Mouse (Mus musculus) lung, embryonic 16.5 days (tissue): ENCODE data around the gene Nab2. TPM values are rescaled to one million over a fixed set of nuclear protein-coding genes. Genes with fewer than 3 reads are reported as not detected.
A peak's percentile ranks its signal among the peaks of the same experiment; 100 is the strongest.

Experiments used
- ATAC-seq: fragments of 200-750 bp; cut with Nextera tagmentation; 2 replicates; pipeline ENCODE4 v1.8.0; 2017; ENCODE audit warnings: low read depth, mild to moderate bottlenecking, moderate library complexity
- H3K27ac ChIP-seq: fragments of 300-500 bp; sonication (generic); 2 replicates; pipeline ENCODE4 v1.5.1; 2014; ENCODE audit warnings: mild to moderate bottlenecking, control low read depth, low read length
- H3K27me3 ChIP-seq: fragments of 300-500 bp; sonication (generic); 2 replicates; pipeline ENCODE4 v1.6.1; 2014; ENCODE audit warnings: low read depth, low read length, mixed read lengths; ENCODE audit not compliant: control insufficient read depth, insufficient read depth
- H3K36me3 ChIP-seq: fragments of 300-500 bp; sonication (generic); 2 replicates; pipeline ENCODE4 v1.6.1; 2014; ENCODE audit warnings: low read length; ENCODE audit not compliant: control insufficient read depth, insufficient read depth
- H3K4me1 ChIP-seq: fragments of 300-500 bp; sonication (generic); replicated peaks from 2 replicates; pipeline ENCODE4 v1.6.1; 2014; ENCODE audit warnings: low read length, mixed read lengths; ENCODE audit not compliant: control insufficient read depth, insufficient read depth
- H3K4me2 ChIP-seq: fragments of 300-500 bp; sonication (generic); 2 replicates; pipeline ENCODE4 v1.6.1; 2014; ENCODE audit warnings: low read depth, low read length, control low read depth
- H3K4me3 ChIP-seq: fragments of 300-500 bp; sonication (generic); 2 replicates; pipeline ENCODE4 v1.5.1; 2014; ENCODE audit warnings: mild to moderate bottlenecking, low read length, control low read depth
- H3K9ac ChIP-seq: fragments of 300-500 bp; sonication (generic); 2 replicates; pipeline ENCODE4 v1.6.1; 2014; ENCODE audit warnings: low read length, control low read depth
- H3K9me3 ChIP-seq: fragments of 300-500 bp; sonication (generic); 2 replicates; pipeline ENCODE4 v1.6.1; 2016; ENCODE audit warnings: low read length; ENCODE audit not compliant: control insufficient read depth
- WGBS: fragments of 180-500 bp; shearing (Covaris S2); extraction: QIAGEN DNeasy Blood & Tissue Kit; methylation state at CpG from one replicate; pipeline ENCODE4 v1.1.7; 2014; 5-methylcytosine and 5-hydroxymethylcytosine counted together
- polyA plus RNA-seq: library from polyadenylated mRNA; unstranded; fragments of >200 nt; fragmentation: Nextera tagmentation; extraction: Ambion mirVana; gene quantifications from 2 replicates; pipeline ENCODE4 v1.2.1, GENCODE M21; 2015

Nab2 gene
- polyA plus RNA-seq, result 16.2 and 17.9 TPM in 2 replicates

GRCm38 (mm10) chr10:127668093-127669050 is at the start of gene Nab2:
Nab2 (minus strand) TSS chr10:127668568.
- H3K4me2 ChIP-seq, result peak within 1 kb of the TSS; percentile 80
- no peaks in the 10 kb centered on the region for H3K9me3 ChIP-seq
- peaks cover 3% of the 10 kb centered on the region; the same call in 1 of the 2 replicates for H3K36me3 ChIP-seq
- WGBS, result 2% methylated on average over 38 of the region's 40 CpGs
- peak within 1 kb of the TSS; percentile 100 for H3K27ac ChIP-seq
- H3K4me3 ChIP-seq, result peak within 1 kb of the TSS; percentile 92
- peaks cover 32% of the 10 kb centered on the region for H3K4me1 ChIP-seq
- ATAC-seq, result peak; percentile 65
- no peaks in the 10 kb centered on the region for H3K27me3 ChIP-seq
- peak within 1 kb of the TSS; percentile 97 for H3K9ac ChIP-seq

GRCm38 (mm10) chr10:127712736-127713135 is 44.4 kb upstream of the Nab2 start:
- Histone ChIP-seq H3K4me1 (no peaks in the 10 kb centered on the region; the same call in 1 of the 2 replicates), H3K36me3 (no peaks in the 10 kb centered on the region), H3K9ac (no peak overlapping the region), H3K4me3 (no peak overlapping the region), H3K27ac (no peak overlapping the region), H3K4me2 (no peak overlapping the region), H3K27me3 (no peaks in the 10 kb centered on the region), H3K9me3 (no peaks in the 10 kb centered on the region)
- WGBS, result 77% methylated on average over 6 of the region's 6 CpGs
- ATAC-seq, result no peak

- WGBS, result 58% methylated on average over 13 of the region's 13 CpGs
These were observed 42.0 kb upstream of the Nab2 start for GRCm38 (mm10) chr10:127710331-127710730.

GRCm38 (mm10) chr10:127708850-127709370 is 40.5 kb upstream of the Nab2 start:
- no peaks in the 10 kb centered on the region for H3K27me3 ChIP-seq
- no peak overlapping the region for H3K4me2 ChIP-seq
- H3K27ac ChIP-seq, result no peak overlapping the region
- H3K4me1 ChIP-seq, result no peaks in the 10 kb centered on the region; the same call in 1 of the 2 replicates
- no peak overlapping the region for H3K4me3 ChIP-seq
- ATAC-seq, result no peak
- H3K9me3 ChIP-seq, result no peaks in the 10 kb centered on the region
- H3K9ac ChIP-seq, result no peak overlapping the region
- WGBS, result 77% methylated on average over 3 of the region's 3 CpGs
- no peaks in the 10 kb centered on the region for H3K36me3 ChIP-seq

More at GRCm38 (mm10) chr10:127710331-127710730, 42.0 kb upstream of the Nab2 start:
- H3K4me3 ChIP-seq, result no peak overlapping the region
- H3K4me1 ChIP-seq, result no peaks in the 10 kb centered on the region; the same call in 1 of the 2 replicates
- no peaks in the 10 kb centered on the region for H3K9me3 ChIP-seq
- no peaks in the 10 kb centered on the region for H3K27me3 ChIP-seq
- no peak overlapping the region for H3K9ac ChIP-seq
- no peak overlapping the region for H3K27ac ChIP-seq
- no peak overlapping the region for H3K4me2 ChIP-seq
- no peaks in the 10 kb centered on the region for H3K36me3 ChIP-seq
- no peak for ATAC-seq

GRCm38 (mm10) chr10:127707721-127708120 is 39.4 kb upstream of the Nab2 start:
- Histone ChIP-seq H3K9ac (no peak overlapping the region), H3K27me3 (no peaks in the 10 kb centered on the region), H3K4me1 (no peaks in the 10 kb centered on the region; the same call in 1 of the 2 replicates), H3K36me3 (no peaks in the 10 kb centered on the region), H3K9me3 (no peaks in the 10 kb centered on the region), H3K4me2 (no peak overlapping the region), H3K27ac (no peak overlapping the region), H3K4me3 (no peak overlapping the region)
- ATAC-seq, result 0 out of 2 replicates have a peak, but pooled peaks have one; percentile 10
- 59% methylated on average over 7 of the region's 7 CpGs for WGBS

GRCm38 (mm10) chr10:127705783-127706182 is 37.4 kb upstream of the Nab2 start:
- Histone ChIP-seq H3K4me1 (no peaks in the 10 kb centered on the region; the same call in 1 of the 2 replicates), H3K36me3 (no peaks in the 10 kb centered on the region), H3K27me3 (no peaks in the 10 kb centered on the region), H3K9ac (no peak overlapping the region), H3K4me2 (no peak overlapping the region), H3K27ac (no peak overlapping the region), H3K4me3 (no peak overlapping the region), H3K9me3 (no peaks in the 10 kb centered on the region)
- 90% methylated on average over 4 of the region's 4 CpGs for WGBS
- no peak for ATAC-seq

- Histone ChIP-seq H3K4me1 (no peaks in the 10 kb centered on the region; the same call in 1 of the 2 replicates), H3K27me3 (no peaks in the 10 kb centered on the region), H3K4me2 (no peak within 1 kb of the TSS), H3K36me3 (no peaks in the 10 kb centered on the region), H3K4me3 (no peak within 1 kb of the TSS), H3K9ac (no peak within 1 kb of the TSS), H3K9me3 (no peaks in the 10 kb centered on the region), H3K27ac (no peak within 1 kb of the TSS)
- ATAC-seq, result no peak
- 53% methylated on average over 2 of the region's 2 CpGs for WGBS
These were observed 36.4 kb upstream of the Nab2 start, which contains the start of gene Myo1a for GRCm38 (mm10) chr10:127704766-127705220. Myo1a (plus strand) TSS chr10:127705170.

GRCm38 (mm10) chr10:127704293-127704692 is 35.9 kb upstream of the Nab2 start:
- no peak overlapping the region for H3K4me3 ChIP-seq
- no peak overlapping the region for H3K27ac ChIP-seq
- ATAC-seq, result no peak
- H3K4me2 ChIP-seq, result no peak overlapping the region
- H3K27me3 ChIP-seq, result no peaks in the 10 kb centered on the region
- H3K4me1 ChIP-seq, result no peaks in the 10 kb centered on the region; the same call in 1 of the 2 replicates
- no peaks in the 10 kb centered on the region for H3K36me3 ChIP-seq
- WGBS, result 41% methylated on average over 2 of the region's 2 CpGs
- H3K9ac ChIP-seq, result no peak overlapping the region
- no peaks in the 10 kb centered on the region for H3K9me3 ChIP-seq

GRCm38 (mm10) chr10:127703299-127703698 is 34.9 kb upstream of the Nab2 start:
- Histone ChIP-seq H3K4me3 (no peak overlapping the region), H3K9ac (no peak overlapping the region), H3K27ac (no peak overlapping the region), H3K36me3 (no peaks in the 10 kb centered on the region), H3K9me3 (no peaks in the 10 kb centered on the region), H3K4me2 (no peak overlapping the region), H3K4me1 (no peaks in the 10 kb centered on the region; the same call in 1 of the 2 replicates), H3K27me3 (no peaks in the 10 kb centered on the region)
- no peak for ATAC-seq
- 34% methylated on average over 4 of the region's 4 CpGs for WGBS
